In the genomic region with DNA sequence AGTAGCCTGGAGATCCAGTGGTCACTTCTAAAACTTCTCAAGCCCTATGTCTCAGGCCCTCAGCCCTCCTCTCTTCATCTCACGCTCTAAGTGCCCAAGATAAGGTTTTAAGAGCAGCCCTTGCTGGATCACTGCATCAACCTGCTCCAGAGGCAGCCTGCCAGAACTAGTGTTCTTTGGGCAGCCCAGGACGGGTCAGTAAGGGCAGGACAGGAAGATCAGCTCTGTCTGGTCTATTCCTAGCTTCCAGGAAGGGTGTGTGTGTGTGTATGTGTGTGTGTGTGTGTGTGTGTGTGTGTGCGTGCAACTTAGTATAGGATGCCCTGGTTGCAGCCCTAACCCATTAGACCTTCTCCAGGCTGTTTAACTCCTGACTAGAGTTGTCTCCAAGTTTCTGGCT, we compare ENCODE assay signal across 12 mouse cellular contexts. TPM values are rescaled to one million over a fixed set of nuclear protein-coding genes. Genes with fewer than 3 reads are reported as not detected.
DNase-seq lines count a peak whose midpoint lies in the region; ATAC-seq and TF ChIP-seq lines count a peak whose summit lies in the region.
"Had no signal": no experiment of that assay in that cellular context is flagged by ENCODE, and none has a peak within 500 bp of the region (broad histone marks: within the 10 kb centered on the region; RNA-seq: fewer than 3 reads in every experiment).

No protein-coding gene starts in this region.

- no peaks in the 10 kb centered on the region for H3K4me1 ChIP-seq in stomach, postnatal 0 days (replicated peaks; ENCODE audit: control insufficient read depth, insufficient read depth)

- 0 out of 2 replicates have a peak overlapping the region, but pooled peaks have one; percentile 5 for H3K4me2 ChIP-seq in stomach, postnatal 0 days (replicated peaks; ENCODE audit: low read depth)

- ATAC-seq in stomach, postnatal 0 days (ENCODE audit: low FRiP score, low TSS enrichment), result no peak

- peak; percentile 94 for DNase-seq in heart, adult 11 months
- no peak for DNase-seq in heart, postnatal 4 days
- DNase-seq in thymus, postnatal 25 days, result peak; percentile 27
- DNase-seq in thymus, adult 18-20 months, result no peak
- DNase-seq in kidney, postnatal 4 days, result peak; percentile 14 to 45
- no peak for DNase-seq in stomach, postnatal 0 days (ENCODE audit: low spot score)
- DNase-seq in natural killer cell, adult 2 months (ENCODE audit: low spot score in 2 of 2), result no peak
- DNase-seq in layer of hippocampus, postnatal 14 days (ENCODE audit: low spot score in 2 of 2), result no peak

- no peak for TF ChIP-seq EP300 in stomach, postnatal 0 days (optimal IDR thresholded peaks at IDR 0.05)

- H3K9me3 ChIP-seq in stomach, postnatal 0 days (ENCODE audit: control insufficient read depth, low read length), result no peaks in the 10 kb centered on the region

- H3K27ac ChIP-seq in stomach, postnatal 0 days (replicated peaks), result no peak overlapping the region

- H3K27me3 ChIP-seq in stomach, postnatal 0 days (ENCODE audit: control insufficient read depth, insufficient read depth, low read length), result no peaks in the 10 kb centered on the region

- no peak overlapping the region for H3K4me3 ChIP-seq in stomach, postnatal 0 days (ENCODE audit: low read depth, low read length)

- WGBS in stomach, postnatal 0 days, result 56% methylated on average over 3 of the region's 3 CpGs

- no peaks in the 10 kb centered on the region for H3K36me3 ChIP-seq in stomach, postnatal 0 days (ENCODE audit: control insufficient read depth, insufficient read depth, low read length)

- no peak for TF ChIP-seq CTCF in stomach, postnatal 0 days (IDR thresholded peaks at IDR 0.05; ENCODE audit: low read depth)

- H3K9ac ChIP-seq in stomach, postnatal 0 days (ENCODE audit: low read length), result no peak overlapping the region

RNA-seq across cellular contexts. Expression of a gene that starts 0.7 kb away (rescaled TPM):
- total RNA-seq in heart, postnatal 4 days (2021), result under 1 TPM in 1 of 2 experiments, not detected in 1; 0.70 TPM
- 0.51 and 0.73 TPM in 2 replicates for polyA plus RNA-seq in stomach, postnatal 0 days (2015; fragmentation: Nextera tagmentation; extraction: Ambion mirVana)
- 10 to 100 TPM; 58.6 to 63.4 TPM for total RNA-seq in layer of hippocampus, postnatal 14 days (2021)

RNA-seq across cellular contexts. Expression of a gene that starts 7.7 kb away (rescaled TPM):
- 10 to 100 TPM; 54.1 to 59.3 TPM for total RNA-seq in heart, postnatal 4 days (2021)
- 73.7 and 76.5 TPM in 2 replicates for polyA plus RNA-seq in stomach, postnatal 0 days (2015; fragmentation: Nextera tagmentation; extraction: Ambion mirVana)
- total RNA-seq in layer of hippocampus, postnatal 14 days (2021), result 10 to 100 TPM; 52.4 to 53.9 TPM

RNA-seq across cellular contexts. Expression of a gene that starts 27.8 kb away (rescaled TPM):
- total RNA-seq in heart, postnatal 4 days (2021), result not detected
- not detected in 2 replicates for polyA plus RNA-seq in stomach, postnatal 0 days (2015; fragmentation: Nextera tagmentation; extraction: Ambion mirVana)
- total RNA-seq in layer of hippocampus, postnatal 14 days (2021), result not detected
- total RNA-seq: gastrocnemius, postnatal 14 days; layer of hippocampus, postnatal 36 days; midbrain, postnatal 0 days had no signal
- polyA plus RNA-seq: C2C12 had no signal

RNA-seq across cellular contexts. Expression of a gene that starts 40.6 kb away (rescaled TPM):
- 10 to 100 TPM; 18.3 to 20.6 TPM for total RNA-seq in heart, postnatal 4 days (2021)
- polyA plus RNA-seq in stomach, postnatal 0 days (2015; fragmentation: Nextera tagmentation; extraction: Ambion mirVana), result 9.7 and 12.4 TPM in 2 replicates
- total RNA-seq in layer of hippocampus, postnatal 14 days (2021), result 1 to 10 TPM; 1.5 to 3.4 TPM

RNA-seq across cellular contexts. Expression of a gene that starts 44.8 kb away (rescaled TPM):
- not detected for total RNA-seq in heart, postnatal 4 days (2021)
- polyA plus RNA-seq in stomach, postnatal 0 days (2015; fragmentation: Nextera tagmentation; extraction: Ambion mirVana), result not detected in 2 replicates
- total RNA-seq in layer of hippocampus, postnatal 14 days (2021), result not detected
- total RNA-seq: gastrocnemius, postnatal 14 days; layer of hippocampus, postnatal 36 days had no signal
- polyA plus RNA-seq: C2C12 had no signal

Comparison
In these comparisons a context has a peak if more than half of its experiments do, and no peak if none do; other contexts are left out.
1. DNase-seq: peak in heart, adult 11 months (single experiment), thymus, postnatal 25 days (single experiment) and kidney, postnatal 4 days (2 of 2); none in heart, postnatal 4 days (single experiment), thymus, adult 18-20 months (0 of 2), stomach, postnatal 0 days (single experiment), natural killer cell, adult 2 months (0 of 2) and layer of hippocampus, postnatal 14 days (0 of 2).
2. RNA of a gene that starts 0.7 kb away (total RNA-seq): 58.6 to 63.4 TPM in layer of hippocampus, postnatal 14 days; 0.70 TPM in heart, postnatal 4 days; every median in the first group is over 10 times any median in the second.